Mouse (Mus musculus): ENCODE data around the gene F930015N05Rik. TPM values are rescaled to one million over a fixed set of nuclear protein-coding genes. Genes with fewer than 3 reads are reported as not detected.

The F930015N05Rik gene
- polyA plus RNA-seq, 1 experiment from 2014 or later: 0.09 TPM

Other genes starting within 250 kb of the F930015N05Rik start
- 0.33 and 0.37 TPM in 2 replicates for gene Hs3st3a1, start 1.3 kb downstream of the F930015N05Rik start, polyA plus RNA-seq (2015; fragmentation: Nextera tagmentation; extraction: Ambion mirVana)

All from heart, embryonic 15.5 days (tissue).